Mouse (Mus musculus) layer of hippocampus, adult 2 months (tissue): ENCODE measurements at regions not wholly inside any gene's neighbourhood (a gene's known extent, or its start where the extent isn't known, plus 50 kb on each side); places are given as distances from the start of the nearest gene placed in this dataset.
"Not testable (repeated sequence)": the region's sequence is repeated elsewhere in the genome, so short reads cannot be mapped to it uniquely, and the experiment has no call there.

Experiments used
- DNase-seq, 2 experiments: peaks; one replicate each; pipeline ENCODE4 v3.0.0; 2022; ENCODE audit warnings: low spot score in 2 of 2
- H3K27ac ChIP-seq: fragments of 200-600 bp; 2 replicates; pipeline ENCODE4 v1.8.1; 2022
- H3K4me3 ChIP-seq: fragments of 200-600 bp; 2 replicates; pipeline ENCODE4 v1.8.1; 2022; ENCODE audit warnings: mild to moderate bottlenecking
- CTCF ChIP-seq: fragments of 200-600 bp; conservative IDR thresholded peaks from 2 replicates; pipeline ENCODE4 v1.8.1; 2022; ENCODE audit warnings: antibody characterized with exemption, mild to moderate bottlenecking, moderate library complexity

GRCm38 (mm10) chr12:92904382-92904781 lies 1055.4 kb upstream of the Sel1l start:
- TF ChIP-seq CTCF = no peak
- H3K4me3 ChIP-seq = no peak overlapping the region
- no peak for DNase-seq

GRCm38 (mm10) chr12:92892315-92892714 lies 1043.4 kb upstream of the Sel1l start:
- TF ChIP-seq CTCF = no peak
- H3K4me3 ChIP-seq = no peak overlapping the region
- no peak overlapping the region for H3K27ac ChIP-seq
- DNase-seq = no peak

More at GRCm38 (mm10) chr12:92904382-92904781, 1055.4 kb upstream of the Sel1l start:
- H3K27ac ChIP-seq = no peak overlapping the region

GRCm38 (mm10) chr12:92891663-92892062 lies 1042.7 kb upstream of the Sel1l start:
- not testable (repeated sequence) for DNase-seq, H3K4me3 ChIP-seq, H3K27ac ChIP-seq

GRCm38 (mm10) chr12:92891126-92891525 lies 1042.2 kb upstream of the Sel1l start:
- not testable (repeated sequence) for H3K4me3 ChIP-seq

GRCm38 (mm10) chr12:92887747-92888146 lies 1038.8 kb upstream of the Sel1l start:
- DNase-seq = no peak
- H3K27ac ChIP-seq = no peak overlapping the region
- TF ChIP-seq CTCF = no peak
- H3K4me3 ChIP-seq = no peak overlapping the region

More at GRCm38 (mm10) chr12:92891126-92891525, 1042.2 kb upstream of the Sel1l start:
- H3K27ac ChIP-seq, DNase-seq: not testable (repeated sequence)

- not testable (repeated sequence) for H3K27ac ChIP-seq, DNase-seq
Observed at GRCm38 (mm10) chr12:92886394-92887075, 1037.6 kb upstream of the Sel1l start.

GRCm38 (mm10) chr12:92884014-92884413 lies 1035.1 kb upstream of the Sel1l start:
- H3K27ac ChIP-seq, H3K4me3 ChIP-seq, DNase-seq: not testable (repeated sequence)

More at GRCm38 (mm10) chr12:92886394-92887075, 1037.6 kb upstream of the Sel1l start:
- H3K4me3 ChIP-seq = not testable (repeated sequence)

GRCm38 (mm10) chr12:92883091-92883490 lies 1034.1 kb upstream of the Sel1l start:
- not testable (repeated sequence) for DNase-seq

GRCm38 (mm10) chr12:92882540-92882939 lies 1033.6 kb upstream of the Sel1l start:
- H3K27ac ChIP-seq, H3K4me3 ChIP-seq, DNase-seq: not testable (repeated sequence)

More at GRCm38 (mm10) chr12:92883091-92883490, 1034.1 kb upstream of the Sel1l start:
- H3K27ac ChIP-seq, H3K4me3 ChIP-seq: not testable (repeated sequence)

GRCm38 (mm10) chr12:92873602-92874001 lies 1024.6 kb upstream of the Sel1l start:
- Histone ChIP-seq H3K27ac (no peak overlapping the region), H3K4me3 (no peak overlapping the region)
- no peak for DNase-seq
- TF ChIP-seq CTCF = no peak

- Histone ChIP-seq H3K4me3 (no peak overlapping the region), H3K27ac (no peak overlapping the region)
- no peak for DNase-seq
- TF ChIP-seq CTCF = no peak
Observed at GRCm38 (mm10) chr12:92869336-92869735, 1020.4 kb upstream of the Sel1l start.

- Histone ChIP-seq H3K4me3 (no peak overlapping the region), H3K27ac (no peak overlapping the region)
- no peak for TF ChIP-seq CTCF
- DNase-seq = no peak
Observed at GRCm38 (mm10) chr12:92823090-92823786, 974.3 kb upstream of the Sel1l start.

- TF ChIP-seq CTCF = no peak
- Histone ChIP-seq H3K27ac (no peak overlapping the region), H3K4me3 (no peak overlapping the region)
- DNase-seq = no peak
Observed at GRCm38 (mm10) chr12:92818610-92819009, 969.7 kb upstream of the Sel1l start.

GRCm38 (mm10) chr12:92801121-92801520 lies 952.2 kb upstream of the Sel1l start:
- no peak for TF ChIP-seq CTCF
- Histone ChIP-seq H3K4me3 (no peak overlapping the region), H3K27ac (no peak overlapping the region)
- DNase-seq = no peak
